Mouse (Mus musculus): Measurements from ENCODE around the gene Alox12.

Gene Alox12

DNA sequence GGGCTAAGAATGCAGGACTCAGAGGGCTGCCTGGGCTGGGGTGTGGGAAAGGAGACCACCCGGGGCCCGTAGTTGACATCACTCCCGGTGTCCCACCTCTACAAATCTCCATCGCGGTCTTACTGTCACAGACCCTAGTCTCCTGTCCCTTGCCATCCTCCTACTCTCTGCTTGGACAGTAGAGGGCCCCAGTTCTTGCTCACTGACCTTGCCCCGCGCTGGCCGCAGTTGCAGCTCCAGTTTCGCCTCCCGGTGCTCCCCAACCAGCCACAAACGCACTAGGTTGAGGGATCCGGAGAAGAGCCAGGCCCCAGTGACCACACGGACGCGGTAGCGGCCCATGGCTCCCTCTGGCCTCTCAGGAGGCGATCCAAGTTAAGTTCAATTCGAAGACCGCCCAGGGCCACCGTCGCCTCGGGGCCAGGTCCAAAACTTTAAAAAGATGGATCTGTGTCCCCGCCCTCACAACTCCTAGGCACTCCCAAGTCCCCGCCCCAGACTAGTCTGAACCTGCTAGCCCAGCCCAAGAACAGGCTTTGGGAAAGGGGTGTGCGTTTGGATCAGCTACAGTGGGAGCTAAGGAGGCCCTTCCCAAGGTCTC is at the start of gene Alox12:
Gene Alox12, minus strand, starts transcription at position 423 of the 601 bp plus-strand sequence.
- no peak for DNase-seq (ENCODE audit: low read depth, low spot score)

DNA sequence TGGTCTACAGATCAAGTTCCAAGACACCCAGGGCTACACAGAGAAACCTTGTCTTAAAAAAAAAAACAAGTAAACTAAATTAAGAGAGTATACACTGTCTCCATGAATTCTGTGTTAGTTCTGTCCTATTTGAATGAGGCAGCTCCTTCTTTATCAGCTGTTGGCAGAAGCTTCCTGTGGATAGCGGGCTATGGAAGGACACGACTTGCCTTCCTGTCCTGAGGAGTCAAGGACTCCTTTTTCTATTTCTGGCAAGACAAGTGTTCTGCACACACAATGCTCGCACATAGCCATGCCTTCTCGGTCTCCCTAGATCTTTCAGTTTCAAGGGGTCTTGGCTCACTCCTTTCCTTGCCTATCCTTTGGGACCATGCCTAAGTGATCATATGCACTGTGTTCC is 47.1 kb upstream of the Alox12 start:
- DNase-seq (ENCODE audit: low read depth, low spot score): no peak

DNA sequence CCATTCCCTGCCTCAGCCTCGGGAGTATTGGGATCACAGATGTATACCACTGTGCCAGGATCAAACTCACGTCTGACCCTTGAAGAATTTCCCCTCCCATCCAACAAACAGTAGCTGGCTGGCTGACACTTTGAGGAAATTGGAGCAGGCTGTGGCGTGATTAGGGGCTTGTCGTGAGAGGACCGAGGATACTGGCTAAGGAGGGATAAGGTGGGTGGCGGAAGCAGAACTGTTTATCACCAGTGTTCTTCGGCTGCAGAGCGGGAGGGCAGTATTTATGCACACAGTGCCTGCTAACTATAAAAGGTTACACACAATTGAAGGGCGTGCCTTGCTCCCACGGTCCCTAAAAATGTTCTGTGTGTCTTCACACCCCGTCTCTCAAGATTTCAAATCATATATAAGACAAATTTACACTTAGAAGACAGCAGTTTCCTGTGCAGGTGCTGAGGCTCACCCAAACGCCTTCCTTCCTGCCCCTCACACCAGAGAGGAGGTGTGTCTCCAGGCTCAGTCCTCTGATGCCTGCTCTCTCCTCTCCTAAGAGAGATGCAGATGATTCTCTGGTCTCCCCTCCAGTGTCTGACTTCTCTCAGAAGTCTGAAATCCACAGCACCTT is 42.8 kb upstream of the Alox12 start:
- DNase-seq (ENCODE audit: low read depth, low spot score): peak; percentile 57

DNA sequence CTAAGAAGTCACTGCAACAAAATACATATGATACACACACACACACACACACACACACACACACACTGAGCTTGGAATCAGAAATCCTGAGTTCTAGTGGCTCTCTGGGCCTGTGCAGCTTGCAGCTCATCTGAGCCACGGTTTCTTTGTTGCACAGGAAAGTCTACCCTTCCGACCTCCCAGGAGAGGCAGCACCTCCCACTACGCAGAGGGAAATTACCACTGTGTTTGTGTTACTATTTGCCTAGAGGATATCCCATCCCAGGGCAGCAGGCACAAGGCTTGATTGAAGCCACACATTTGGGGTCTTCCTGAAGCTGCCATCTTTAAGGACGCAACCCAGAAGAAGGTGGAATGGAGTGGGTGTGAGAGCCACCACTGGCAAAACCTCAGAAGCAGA is 42.3 kb upstream of the Alox12 start:
- DNase-seq (ENCODE audit: low read depth, low spot score): no peak

DNA sequence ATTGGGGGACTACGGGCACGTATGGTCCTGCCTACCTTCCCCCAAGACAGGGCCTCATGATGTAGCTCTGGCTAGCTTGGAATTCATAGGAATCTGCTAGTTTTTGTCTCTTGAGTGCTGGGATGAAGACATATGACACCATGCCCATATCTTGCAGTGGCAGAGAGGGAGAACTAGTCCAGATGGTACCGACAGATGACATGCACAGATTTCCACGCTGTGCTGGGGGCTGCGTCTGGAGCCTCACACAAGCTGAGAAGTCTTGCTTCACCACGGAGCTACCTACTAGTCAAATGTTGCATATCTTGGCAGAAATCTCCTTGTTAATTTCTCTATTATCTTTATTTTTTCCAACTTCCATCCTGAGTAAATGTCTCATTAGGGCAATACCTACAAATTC is 38.7 kb upstream of the Alox12 start:
- DNase-seq (ENCODE audit: low read depth, low spot score): no peak

DNA sequence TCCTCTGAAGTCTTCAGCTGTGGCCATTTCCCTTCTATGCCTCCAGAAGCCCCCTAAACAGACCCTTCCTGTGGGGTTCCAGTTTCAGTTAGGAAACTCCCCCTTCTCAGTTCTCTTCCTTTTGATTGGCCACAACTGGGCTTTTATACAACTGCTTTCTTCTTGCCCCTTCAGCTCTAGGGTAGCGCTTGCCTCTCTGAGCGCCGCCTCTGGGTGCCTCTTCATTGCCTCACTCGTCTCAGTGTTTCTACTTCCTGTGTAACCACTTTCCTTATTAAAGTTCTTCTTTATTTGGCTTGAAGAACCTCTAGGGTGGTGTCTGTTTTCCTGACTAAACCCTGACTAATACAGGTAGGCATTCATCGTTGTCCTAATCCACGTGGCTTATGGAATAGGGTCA is 36.1 kb upstream of the Alox12 start:
- no peak for DNase-seq (ENCODE audit: low read depth, low spot score)

DNA sequence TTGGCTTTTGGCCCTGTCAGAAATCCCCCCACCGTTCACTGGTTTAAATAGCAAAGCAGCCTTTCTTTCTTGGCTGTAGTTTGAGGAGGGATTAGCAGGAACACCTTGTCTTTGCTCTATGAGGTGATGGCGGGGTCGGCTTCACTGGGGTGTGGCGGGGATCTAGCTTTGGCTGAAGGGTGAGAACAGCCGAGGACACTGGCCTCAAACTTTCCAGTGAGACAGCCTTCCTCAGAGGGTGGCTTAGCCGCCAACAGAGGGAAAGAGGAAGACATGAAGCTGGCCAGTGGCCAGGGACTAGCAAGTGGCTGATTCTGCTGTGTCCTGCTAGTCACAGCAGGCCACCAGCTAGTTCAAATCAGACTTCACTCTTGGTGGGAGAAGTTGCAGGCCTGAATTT is 34.1 kb upstream of the Alox12 start:
- DNase-seq (ENCODE audit: low read depth, low spot score): no peak

DNA sequence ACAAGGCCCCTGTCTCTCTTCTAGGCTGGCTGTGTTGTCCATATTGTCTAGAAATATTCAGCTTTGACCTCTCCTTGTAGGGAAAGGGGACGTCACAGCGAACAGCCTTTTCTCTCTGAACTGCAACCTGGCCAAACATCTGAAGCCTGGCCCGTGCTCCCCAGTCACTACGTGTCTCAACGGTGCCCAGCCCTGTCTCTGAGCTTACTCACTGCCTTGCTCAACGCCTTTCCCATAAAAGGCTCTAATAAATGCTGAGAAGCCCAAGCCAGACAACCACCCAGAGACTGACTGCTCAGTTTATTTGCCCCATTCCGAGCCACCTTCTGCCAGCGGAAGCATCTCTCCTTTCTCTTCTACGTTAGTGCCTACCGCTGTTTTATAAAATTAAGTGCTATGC is 32.9 kb upstream of the Alox12 start:
- no peak for DNase-seq (ENCODE audit: low read depth, low spot score)

DNA sequence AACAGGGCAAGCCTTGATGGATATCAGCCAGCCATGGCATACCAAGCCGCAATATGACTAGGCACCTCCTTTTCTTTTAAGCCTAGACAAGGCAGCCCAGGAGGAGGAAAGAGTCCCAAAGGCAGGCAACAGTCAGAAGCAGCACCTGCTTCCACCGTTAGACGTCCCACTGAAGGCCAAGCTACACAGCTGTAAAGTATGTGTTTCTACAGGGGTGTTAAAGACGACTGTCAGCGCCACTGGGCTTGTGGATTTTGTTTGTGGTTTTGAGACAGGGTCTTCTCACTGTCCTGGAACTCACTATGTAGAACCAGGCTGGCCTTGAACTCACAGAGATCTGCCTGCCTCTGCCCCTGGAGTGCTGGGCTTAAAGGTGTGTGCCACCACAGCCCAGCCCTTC is 30.5 kb upstream of the Alox12 start:
- no peak for DNase-seq (ENCODE audit: low read depth, low spot score)

DNA sequence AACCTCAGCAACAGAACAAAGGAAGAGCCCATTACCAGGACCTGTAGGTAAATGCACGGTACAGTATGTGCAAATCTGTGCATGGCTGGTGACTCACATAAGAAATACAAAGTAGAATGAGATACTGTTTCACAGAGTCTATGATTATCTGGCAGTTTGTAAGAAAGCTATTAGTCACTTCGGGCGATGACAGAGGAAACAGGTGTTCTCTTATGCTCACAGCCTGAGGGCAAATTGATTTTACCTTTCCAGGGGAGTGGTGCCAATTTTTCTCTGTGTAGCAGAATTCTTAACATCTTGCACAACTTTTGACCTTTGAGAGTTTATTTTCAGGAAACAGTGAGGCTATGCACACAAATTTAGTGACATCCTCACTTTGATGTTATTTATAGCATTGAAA is 29.6 kb upstream of the Alox12 start:
- DNase-seq (ENCODE audit: low read depth, low spot score): no peak

DNA sequence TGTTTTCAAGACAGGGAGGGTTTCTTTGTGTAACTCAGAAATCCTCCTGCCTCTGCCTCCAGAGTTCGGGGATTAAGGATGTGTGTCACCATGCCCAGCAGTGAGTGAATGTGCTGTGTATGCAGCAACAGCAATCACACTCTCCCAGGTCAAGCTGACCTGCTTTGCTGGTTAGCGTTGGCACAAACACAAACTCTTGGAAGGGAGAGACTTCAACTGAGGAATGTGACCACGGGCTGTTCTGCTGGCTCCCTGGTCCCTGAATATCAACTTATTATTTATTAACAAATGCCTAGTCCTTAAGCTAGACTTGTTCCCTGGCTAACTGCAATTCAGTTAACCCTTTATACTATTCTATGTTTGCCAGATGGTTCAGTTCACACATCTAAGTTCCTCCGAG is 28.5 kb upstream of the Alox12 start:
- DNase-seq (ENCODE audit: low read depth, low spot score): no peak

DNA sequence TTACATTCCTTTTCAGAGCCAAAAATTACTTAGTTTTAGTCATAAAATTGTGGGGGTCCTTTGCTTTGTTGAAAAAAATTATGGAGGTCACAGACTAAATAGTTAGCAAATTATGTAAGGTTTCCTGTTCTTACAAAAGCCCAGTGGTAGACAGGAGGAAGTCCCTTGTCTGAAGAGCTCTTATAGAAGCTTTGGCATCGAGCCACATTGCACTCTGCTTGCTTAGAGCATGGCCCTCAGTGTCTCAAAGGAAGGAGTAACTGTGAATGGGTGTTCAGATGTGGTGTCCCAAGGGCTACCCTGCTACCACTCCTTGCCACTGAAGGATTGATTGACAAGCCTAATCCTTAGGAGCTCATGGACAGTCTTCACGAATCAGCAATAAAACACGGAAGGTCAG is 25.3 kb upstream of the Alox12 start:
- peak; percentile 59 for DNase-seq (ENCODE audit: low read depth, low spot score)

DNA sequence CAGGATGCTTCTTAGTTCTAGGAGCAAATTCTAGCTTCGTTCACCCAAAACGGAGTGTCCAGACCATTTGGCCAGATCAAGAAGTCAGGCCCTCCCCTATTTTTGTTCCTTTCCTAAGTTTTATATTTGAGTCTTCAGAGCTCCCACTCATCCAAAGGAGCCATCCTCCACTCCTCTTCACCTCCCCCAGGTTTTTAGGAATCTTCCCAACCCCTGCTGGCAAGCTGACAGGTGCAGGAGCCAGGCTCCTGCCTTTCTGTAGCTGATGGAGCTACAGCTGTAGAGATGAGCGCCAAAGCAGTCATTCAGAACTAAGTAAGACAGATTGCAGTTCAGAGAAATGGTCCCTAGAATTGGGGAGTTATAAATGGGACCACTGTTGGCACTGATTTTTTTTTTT is 23.8 kb upstream of the Alox12 start:
- no peak for DNase-seq (ENCODE audit: low read depth, low spot score)

DNA sequence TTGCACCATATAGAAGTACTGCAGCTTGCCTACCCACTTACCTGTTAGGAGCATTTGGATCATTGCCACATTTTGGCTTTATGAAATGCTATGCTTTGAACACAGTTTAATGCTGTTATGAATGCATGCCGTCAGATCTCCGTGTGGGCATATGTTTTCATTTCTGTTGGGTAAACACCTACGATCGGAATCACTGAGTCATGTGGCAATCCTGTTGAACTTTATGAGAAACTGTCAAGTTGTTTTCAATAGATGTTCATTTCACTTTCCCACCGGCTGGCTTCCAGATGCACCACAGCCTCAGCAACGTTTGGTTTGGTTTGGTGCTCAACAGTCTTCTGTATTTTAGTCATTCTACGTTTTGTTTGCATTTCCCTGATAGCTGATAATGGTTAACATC is 16.5 kb upstream of the Alox12 start:
- peak; percentile 71 for DNase-seq (ENCODE audit: low read depth, low spot score)

DNA sequence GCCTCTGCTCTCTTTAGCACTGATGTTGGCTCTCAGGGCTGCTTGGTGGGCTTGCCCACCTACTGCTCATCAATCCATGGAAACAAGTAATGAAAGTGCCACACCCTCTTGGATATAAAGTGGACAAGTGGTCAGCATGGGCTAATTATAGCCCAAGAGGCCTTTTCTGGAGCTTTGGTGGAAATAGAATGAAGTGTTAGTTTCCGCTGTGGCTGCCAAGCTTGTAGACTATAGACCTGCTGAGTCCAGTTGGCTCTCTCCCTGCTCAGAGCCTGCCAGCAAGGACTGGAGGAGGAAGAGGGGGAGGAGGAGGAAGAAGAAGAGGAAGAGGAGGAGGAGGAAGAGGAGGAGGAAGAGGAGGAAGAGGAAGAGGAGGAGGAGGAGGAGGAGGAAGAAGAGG is 11.3 kb upstream of the Alox12 start:
- no peak for DNase-seq (ENCODE audit: low read depth, low spot score)

DNA sequence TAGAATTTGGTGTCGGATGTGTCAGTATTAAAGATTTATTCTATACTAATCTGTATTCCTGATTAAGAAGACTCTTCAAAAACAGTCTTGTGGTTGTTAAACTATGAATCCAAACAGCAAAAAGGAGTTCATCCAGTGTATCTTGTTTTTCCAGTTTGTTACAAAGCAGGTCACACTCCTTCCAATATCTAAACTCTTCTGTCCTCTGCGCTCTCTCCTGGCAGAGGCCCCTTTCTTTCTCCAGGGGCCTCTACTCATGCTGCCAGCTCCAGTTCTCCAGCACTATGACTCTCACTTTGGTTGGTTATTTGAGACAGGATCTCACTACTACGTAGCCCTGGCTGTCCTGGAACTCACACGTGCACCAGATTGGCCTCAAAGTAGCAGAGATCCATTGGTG is 10.7 kb upstream of the Alox12 start:
- DNase-seq (ENCODE audit: low read depth, low spot score): no peak

DNA sequence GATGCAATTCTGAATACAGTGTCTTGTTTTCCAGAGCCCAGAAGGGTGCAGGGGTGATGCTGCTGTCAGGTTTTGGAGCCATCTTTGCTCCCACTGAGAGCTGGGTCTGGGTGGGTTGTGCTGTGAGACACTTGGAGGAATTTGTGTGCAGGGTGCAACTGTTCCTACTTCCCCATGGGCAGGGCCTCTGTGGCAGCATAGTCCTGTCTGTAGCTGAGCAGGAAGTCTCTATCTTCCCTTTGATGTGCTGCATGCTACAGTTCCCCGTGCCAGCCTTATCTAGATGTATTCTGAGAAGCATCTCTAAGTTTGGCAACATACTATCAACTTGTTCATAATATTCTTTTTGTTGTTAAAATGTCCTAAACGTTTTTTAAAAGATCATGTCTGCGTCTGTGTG is 10.1 kb upstream of the Alox12 start:
- peak; percentile 63 for DNase-seq (ENCODE audit: low read depth, low spot score)

DNA sequence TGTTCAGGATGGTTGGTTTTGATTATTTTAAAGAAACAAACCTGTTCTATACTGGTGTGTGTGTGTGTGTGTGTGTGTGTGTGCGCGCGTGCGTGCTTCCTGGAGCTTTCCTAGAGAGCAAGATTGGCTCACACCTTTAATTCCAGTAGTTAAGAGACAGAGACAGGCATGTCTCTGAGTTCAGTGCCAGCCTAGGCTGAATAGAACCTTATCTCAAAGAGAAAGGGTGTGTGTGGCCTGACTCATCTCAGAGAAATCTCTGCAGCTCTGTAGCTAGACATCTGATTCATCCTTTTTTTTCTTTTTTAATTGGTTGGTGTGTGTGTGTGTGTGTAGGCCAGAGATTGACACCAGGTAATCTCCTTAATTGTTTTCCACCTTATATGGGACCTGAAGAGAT is 3.9 kb upstream of the Alox12 start:
- DNase-seq (ENCODE audit: low read depth, low spot score): no peak

DNA sequence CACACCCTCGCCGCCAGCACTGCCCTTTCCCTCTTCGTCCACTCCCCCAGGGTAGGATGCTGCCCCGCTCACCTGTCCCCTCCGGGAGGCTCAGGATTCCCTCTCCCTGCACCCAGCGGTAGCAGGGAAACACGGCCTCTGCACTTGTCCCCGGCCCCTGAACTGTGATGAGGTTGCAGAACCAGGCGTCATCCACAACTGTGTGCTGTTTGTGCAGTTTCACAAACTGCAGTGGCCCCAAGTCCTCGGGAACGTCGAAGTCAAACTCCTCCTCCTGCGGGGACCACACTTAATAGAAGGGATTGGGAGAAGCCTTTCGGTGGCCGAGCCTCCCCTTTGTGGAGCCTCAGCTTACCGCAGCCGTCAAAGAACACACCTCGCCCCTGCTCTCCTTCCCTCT is 816 bp downstream of the Alox12 start:
- DNase-seq (ENCODE audit: low read depth, low spot score): no peak

DNA sequence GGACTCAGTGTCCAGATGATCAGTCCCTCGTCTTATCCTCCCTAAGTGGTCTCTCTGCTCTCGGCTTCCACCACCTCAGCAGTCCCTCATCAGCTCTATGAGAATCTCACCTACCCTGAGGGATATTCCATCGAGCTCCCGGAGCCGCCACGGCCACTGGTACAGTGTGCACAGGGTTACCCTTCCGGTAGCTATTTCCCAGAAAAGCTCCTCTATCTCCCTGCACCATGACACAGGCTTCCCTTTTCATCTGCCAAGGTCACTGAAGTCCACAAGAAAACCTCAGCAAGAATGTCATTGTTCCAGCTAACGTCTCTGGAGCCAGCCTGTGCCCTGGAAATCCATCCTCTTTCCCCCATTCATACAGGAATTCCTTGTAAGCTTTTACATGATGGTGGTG is 3.3 kb downstream of the Alox12 start:
- no peak for DNase-seq (ENCODE audit: low read depth, low spot score)

DNA sequence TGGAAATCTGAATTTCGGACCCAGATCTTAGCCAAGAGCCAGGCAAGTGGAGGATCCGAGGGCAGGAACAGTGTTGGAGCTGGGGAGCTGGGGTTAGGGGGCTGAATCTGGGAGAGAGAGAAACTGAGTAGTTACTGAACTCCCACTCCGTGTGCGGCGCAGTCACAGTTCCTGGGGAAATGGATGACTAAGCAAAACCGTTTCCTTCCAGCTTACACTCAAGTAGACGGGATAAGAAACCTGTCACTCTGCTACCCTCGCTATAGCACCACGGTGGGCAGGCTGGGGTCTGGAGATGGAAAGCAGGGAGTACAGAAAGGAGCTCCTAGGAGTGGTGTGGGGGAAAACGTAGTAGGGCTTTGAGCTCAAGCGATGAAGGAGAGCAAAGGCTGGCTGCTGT is 5.0 kb downstream of the Alox12 start:
- DNase-seq (ENCODE audit: low read depth, low spot score): no peak

DNA sequence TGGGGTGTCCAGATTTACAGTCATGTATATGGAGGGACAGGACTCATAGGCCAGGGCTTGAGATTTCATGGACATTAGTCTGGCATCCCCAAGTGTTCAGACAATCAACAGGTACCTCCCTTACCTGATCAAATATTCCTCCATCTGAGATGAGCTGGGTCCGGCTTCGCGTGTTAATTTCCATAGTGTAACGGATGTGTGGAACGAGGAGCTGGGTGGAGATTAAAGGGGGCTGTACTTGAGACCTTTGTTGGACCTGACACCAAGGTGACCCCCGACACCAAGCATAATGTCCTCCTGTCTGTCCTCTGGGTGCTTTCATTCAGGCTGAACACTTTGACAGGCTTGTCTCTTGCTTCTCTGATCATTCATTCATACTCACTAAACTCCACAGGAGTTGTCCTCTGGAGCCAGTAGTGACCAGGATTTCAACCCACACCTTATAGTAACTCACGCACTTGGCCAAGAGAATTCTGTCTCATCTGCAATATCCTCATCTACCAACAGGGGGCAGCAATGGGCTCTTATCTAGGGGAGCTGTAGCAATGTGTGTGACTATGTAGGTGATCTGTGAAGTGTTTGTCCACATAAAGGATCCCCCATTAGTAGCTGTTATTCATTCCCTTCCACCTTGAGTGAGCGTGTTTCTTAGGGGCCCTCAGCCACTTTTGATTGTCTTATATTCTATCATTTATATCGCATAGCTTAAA is 7.9 kb downstream of the Alox12 start:
- peak; percentile 72 for DNase-seq (ENCODE audit: low read depth, low spot score)

DNA sequence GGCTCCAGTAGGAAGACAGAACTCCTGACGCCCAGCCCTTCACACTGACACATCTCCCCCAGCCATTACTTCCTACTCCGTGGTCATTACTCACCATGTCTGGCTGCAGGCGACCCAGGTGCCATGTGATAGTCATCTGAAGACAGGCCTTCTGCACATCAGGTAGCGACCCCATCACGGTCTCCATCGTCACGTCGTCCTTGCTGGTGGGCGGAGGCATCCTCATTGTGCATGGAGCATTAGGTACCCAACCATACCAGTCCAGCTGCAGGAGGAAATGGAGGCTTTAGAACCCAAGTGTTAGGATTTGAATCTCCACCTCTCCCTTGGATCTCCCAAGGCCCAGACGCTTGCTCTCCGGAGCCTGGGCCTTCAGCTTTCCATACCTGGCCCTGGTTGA is 12.6 kb downstream of the Alox12 start:
- DNase-seq (ENCODE audit: low read depth, low spot score): no peak

Data from CD4-positive helper T cell, adult 2 months (primary cell).